Mouse (Mus musculus) spleen, adult 2 months (tissue): ENCODE results near the gene Chit1.

Experiments
- CTCF ChIP-seq: fragments of 200-500 bp; IDR thresholded peaks from 2 replicates; pipeline ENCODE4 v1.5.1; 2011; ENCODE audit warnings: mild to moderate bottlenecking, inconsistent platforms; ENCODE audit not compliant: insufficient read depth, insufficient read length, insufficient replicate concordance; ENCODE audit errors: extremely low read depth
- POLR2A ChIP-seq: fragments of 200-500 bp; IDR thresholded peaks from 2 replicates; pipeline ENCODE4 v1.6.1; 2011; ENCODE audit warnings: low read depth, low read length, inconsistent platforms

- TF ChIP-seq CTCF (peak; percentile 86; the same call in 1 of the 2 replicates), POLR2A (no peak)
These were observed 4.3 kb upstream of the Chit1 start for GRCm38 (mm10) chr1:134106719-134107118.
